Mouse (Mus musculus) bone marrow macrophage, adult 2 months (primary cell): ENCODE data around the gene Abcb1a.

Source experiments
- CTCF ChIP-seq: IDR thresholded peaks from 2 replicates; pipeline ENCODE4 v1.5.1; 2012; ENCODE audit warnings: low read depth, mild to moderate bottlenecking, low read length, moderate library complexity
- POLR2A ChIP-seq: IDR thresholded peaks from 2 replicates; pipeline ENCODE4 v1.6.1; 2012; ENCODE audit warnings: mild to moderate bottlenecking, low read depth, low read length, borderline replicate concordance

GRCm38 (mm10) chr5:8687550-8687949, 27.7 kb downstream of the Abcb1a start:
- no peak for TF ChIP-seq POLR2A
- no peak for TF ChIP-seq CTCF
